Mouse (Mus musculus): Measurements from ENCODE around the gene Olfr694. TPM values are rescaled to one million over a fixed set of nuclear protein-coding genes. Genes with fewer than 3 reads are reported as not detected.
"Not testable (repeated sequence)": the region's sequence is repeated elsewhere in the genome, so short reads cannot be mapped to it uniquely, and the experiment has no call there.

The Olfr694 gene
- not detected in 2 replicates for polyA plus RNA-seq (2015; fragmentation: Nextera tagmentation; extraction: Ambion mirVana)

DNA sequence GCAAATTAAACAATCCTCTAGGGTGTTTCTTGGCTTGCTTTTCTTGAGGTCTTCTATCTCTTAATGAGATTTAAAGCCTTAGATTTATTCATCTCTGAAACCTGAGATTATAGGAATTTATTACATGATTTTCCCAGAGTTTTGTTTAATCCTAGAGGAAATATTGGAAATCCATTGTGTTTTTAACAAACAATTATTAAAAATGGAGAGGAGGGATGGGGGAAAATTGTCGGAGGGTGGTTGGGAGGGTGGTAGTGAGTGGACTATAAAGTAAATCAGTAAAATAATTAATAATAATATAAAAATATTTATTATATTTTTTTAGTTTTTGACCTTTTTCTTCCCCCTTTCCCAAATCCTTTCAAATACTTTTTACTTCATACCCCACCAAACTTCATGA is at the start of gene Olfr694:
Olfr694 (minus strand) TSS at position 101 of the 400 bp plus-strand sequence.
- WGBS, result 77% methylated on average over 1 of the region's 1 CpGs
- Histone ChIP-seq H3K4me3 (replicated peaks) (no peak within 1 kb of the TSS), H3K27me3 (no peaks in the 10 kb centered on the region), H3K4me2 (replicated peaks) (no peak within 1 kb of the TSS), H3K27ac (replicated peaks) (no peak within 1 kb of the TSS), H3K9me3 (replicated peaks) (no peaks in the 10 kb centered on the region), H3K9ac (no peak within 1 kb of the TSS), H3K4me1 (no peaks in the 10 kb centered on the region), H3K36me3 (no peaks in the 10 kb centered on the region)
- ATAC-seq (ENCODE audit: insufficient number of reproducible peaks, low FRiP score, low TSS enrichment, low read depth), result no peak

DNA sequence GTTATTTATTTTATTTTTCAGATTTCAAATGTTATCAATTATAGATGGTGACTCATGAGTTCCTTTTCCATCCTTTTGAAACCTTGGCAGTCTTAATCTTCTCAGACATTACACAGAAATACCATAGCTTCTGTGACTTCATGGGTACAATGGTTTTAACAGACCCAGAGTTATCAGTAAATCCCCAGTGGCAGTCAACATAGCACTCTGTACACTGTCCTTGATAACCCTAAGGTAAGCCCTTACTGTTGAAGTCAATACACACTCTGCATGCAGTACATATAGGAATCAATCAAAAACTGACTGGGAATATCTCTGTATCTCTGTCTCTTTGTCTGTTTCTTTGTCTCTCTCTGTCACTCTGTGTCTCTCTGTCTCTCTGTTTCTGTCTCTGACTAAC is 45.4 kb upstream of the Olfr694 start:
- no peak for ATAC-seq (ENCODE audit: insufficient number of reproducible peaks, low FRiP score, low TSS enrichment, low read depth)
- H3K9ac ChIP-seq, result no peak overlapping the region
- H3K9me3 ChIP-seq (replicated peaks), result no peaks in the 10 kb centered on the region
- no peak overlapping the region for H3K4me2 ChIP-seq (replicated peaks)
- H3K36me3 ChIP-seq, result no peaks in the 10 kb centered on the region
- no peak overlapping the region for H3K27ac ChIP-seq (replicated peaks)
- H3K27me3 ChIP-seq, result no peaks in the 10 kb centered on the region
- no peaks in the 10 kb centered on the region for H3K4me1 ChIP-seq
- no peak overlapping the region for H3K4me3 ChIP-seq (replicated peaks)

DNA sequence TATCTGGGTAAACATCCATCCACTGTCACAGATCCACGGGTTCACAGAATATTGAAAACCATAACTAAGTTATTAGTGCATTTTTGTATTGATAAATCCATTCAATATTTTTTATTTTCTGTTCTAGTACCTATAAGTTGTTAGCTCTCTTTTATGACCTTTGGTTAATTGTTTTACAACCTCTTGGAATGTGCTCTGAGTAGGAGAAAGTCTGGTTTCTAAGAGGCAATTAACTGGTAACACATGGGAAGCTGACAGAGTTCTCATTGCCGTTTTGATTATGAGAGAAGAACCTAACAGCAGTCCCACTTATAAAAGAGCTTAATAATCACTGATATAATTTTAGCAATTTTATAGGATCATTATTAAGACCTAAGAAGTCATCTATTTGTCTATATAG is 42.1 kb upstream of the Olfr694 start:
- Histone ChIP-seq H3K4me2 (replicated peaks) (no peak overlapping the region), H3K9ac (no peak overlapping the region), H3K27ac (replicated peaks) (no peak overlapping the region), H3K27me3 (no peaks in the 10 kb centered on the region), H3K4me1 (no peaks in the 10 kb centered on the region), H3K9me3 (replicated peaks) (no peaks in the 10 kb centered on the region), H3K4me3 (replicated peaks) (no peak overlapping the region), H3K36me3 (no peaks in the 10 kb centered on the region)
- ATAC-seq (ENCODE audit: insufficient number of reproducible peaks, low FRiP score, low TSS enrichment, low read depth), result no peak
- WGBS, result 65% methylated on average over 2 of the region's 2 CpGs

DNA sequence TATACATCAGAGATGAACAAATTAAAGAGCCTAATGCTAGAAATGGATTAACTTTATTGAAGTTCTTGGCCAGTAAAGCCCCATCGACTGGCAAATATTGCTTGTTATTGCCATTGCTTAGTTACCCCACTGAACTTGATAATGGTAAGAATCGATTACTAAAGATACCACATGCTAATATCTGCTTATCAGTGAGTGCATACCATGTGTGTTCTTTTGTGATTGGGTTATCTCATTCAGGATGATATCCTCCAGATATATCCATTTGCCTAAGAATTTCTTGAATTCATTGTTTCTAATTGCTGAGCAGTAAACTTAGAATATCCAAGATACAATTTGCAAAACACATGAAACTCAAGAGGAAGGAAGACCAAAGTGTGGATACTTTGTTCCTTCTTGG is 34.0 kb upstream of the Olfr694 start:
- H3K4me3 ChIP-seq (replicated peaks); H3K36me3 ChIP-seq; H3K27me3 ChIP-seq; H3K4me1 ChIP-seq; ATAC-seq (ENCODE audit: insufficient number of reproducible peaks, low FRiP score, low TSS enrichment, low read depth); H3K4me2 ChIP-seq (replicated peaks); H3K27ac ChIP-seq (replicated peaks); H3K9ac ChIP-seq; H3K9me3 ChIP-seq (replicated peaks): not testable (repeated sequence)
- WGBS, result 83% methylated on average over 2 of the region's 2 CpGs

DNA sequence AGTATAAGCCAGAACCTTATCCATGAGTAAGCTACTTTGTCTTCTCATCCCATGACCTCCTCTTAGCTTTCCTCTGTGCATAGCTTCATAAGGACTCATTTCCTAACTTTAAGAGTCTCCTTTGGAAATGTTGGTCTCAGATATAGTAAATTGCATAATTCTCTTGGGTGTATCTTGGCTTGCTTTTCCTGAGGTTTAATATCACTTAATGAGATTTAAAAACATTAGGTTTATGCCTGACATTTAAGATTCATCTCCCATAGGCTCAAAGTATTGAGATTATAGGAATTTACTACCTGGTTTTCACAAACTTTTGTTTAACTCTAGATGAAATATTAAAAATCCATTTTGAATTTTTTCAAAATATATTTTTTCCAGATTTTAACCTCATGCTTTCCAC is 24.7 kb upstream of the Olfr694 start, which contains the start of gene Olfr695:
Olfr695 (minus strand) TSS at position 101 of the 400 bp plus-strand sequence.
- H3K9me3 ChIP-seq (replicated peaks), result no peaks in the 10 kb centered on the region
- H3K36me3 ChIP-seq, result no peaks in the 10 kb centered on the region
- no peaks in the 10 kb centered on the region for H3K27me3 ChIP-seq
- no peak for ATAC-seq (ENCODE audit: insufficient number of reproducible peaks, low FRiP score, low TSS enrichment, low read depth)
- no peak within 1 kb of the TSS for H3K27ac ChIP-seq (replicated peaks)
- H3K4me1 ChIP-seq, result no peaks in the 10 kb centered on the region
- H3K9ac ChIP-seq, result no peak within 1 kb of the TSS
- H3K4me2 ChIP-seq (replicated peaks), result no peak within 1 kb of the TSS
- H3K4me3 ChIP-seq (replicated peaks), result no peak within 1 kb of the TSS

DNA sequence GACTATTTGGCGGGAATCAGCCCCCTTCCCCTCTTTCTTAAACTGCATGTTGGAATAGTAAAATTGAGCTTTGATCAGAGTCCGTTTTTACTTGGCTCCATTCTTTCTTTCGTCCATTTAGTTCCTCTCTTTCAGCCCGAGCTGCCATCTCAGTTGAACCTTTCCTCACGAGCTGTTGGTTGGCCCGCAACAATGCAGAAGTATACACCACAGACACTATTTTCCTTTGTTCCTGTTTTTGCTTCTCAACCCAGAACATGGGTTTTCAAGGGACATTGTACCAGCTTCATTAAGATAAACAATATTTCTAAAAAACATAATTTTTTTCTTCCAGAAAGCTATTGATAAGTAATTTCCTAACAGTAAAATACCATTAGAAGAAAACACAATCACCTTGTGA is 19.8 kb upstream of the Olfr694 start:
- no peak overlapping the region for H3K4me2 ChIP-seq (replicated peaks)
- no peak overlapping the region for H3K27ac ChIP-seq (replicated peaks)
- H3K36me3 ChIP-seq, result no peaks in the 10 kb centered on the region
- H3K27me3 ChIP-seq, result no peaks in the 10 kb centered on the region
- no peaks in the 10 kb centered on the region for H3K4me1 ChIP-seq
- no peak overlapping the region for H3K4me3 ChIP-seq (replicated peaks)
- no peaks in the 10 kb centered on the region for H3K9me3 ChIP-seq (replicated peaks)
- H3K9ac ChIP-seq, result no peak overlapping the region
- WGBS, result 90% methylated on average over 6 of the region's 6 CpGs
- ATAC-seq (ENCODE audit: insufficient number of reproducible peaks, low FRiP score, low TSS enrichment, low read depth), result no peak

DNA sequence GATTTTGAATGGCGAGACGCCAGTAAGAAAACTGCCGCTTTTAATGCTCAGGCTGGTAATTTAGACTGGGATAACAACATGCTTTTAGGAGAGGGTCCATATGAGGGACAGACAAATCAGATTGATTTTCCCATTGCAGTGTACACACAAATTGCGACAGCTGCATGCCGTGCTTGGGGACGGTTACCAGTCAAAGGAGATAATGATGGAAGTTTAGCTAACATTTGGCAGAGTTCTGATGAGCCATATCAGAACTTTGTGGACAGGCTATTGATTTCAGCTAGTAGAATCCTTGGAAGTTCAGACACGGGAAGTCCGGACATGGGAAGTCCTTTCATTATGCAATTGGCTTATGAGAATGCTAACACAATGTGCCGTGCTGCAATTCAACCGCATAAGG is 16.1 kb upstream of the Olfr694 start:
- ATAC-seq (ENCODE audit: insufficient number of reproducible peaks, low FRiP score, low TSS enrichment, low read depth); H3K27me3 ChIP-seq; H3K4me2 ChIP-seq (replicated peaks); H3K36me3 ChIP-seq; H3K4me3 ChIP-seq (replicated peaks); H3K9me3 ChIP-seq (replicated peaks); H3K27ac ChIP-seq (replicated peaks); H3K4me1 ChIP-seq; H3K9ac ChIP-seq: not testable (repeated sequence)
- 92% methylated on average over 10 of the region's 10 CpGs for WGBS

DNA sequence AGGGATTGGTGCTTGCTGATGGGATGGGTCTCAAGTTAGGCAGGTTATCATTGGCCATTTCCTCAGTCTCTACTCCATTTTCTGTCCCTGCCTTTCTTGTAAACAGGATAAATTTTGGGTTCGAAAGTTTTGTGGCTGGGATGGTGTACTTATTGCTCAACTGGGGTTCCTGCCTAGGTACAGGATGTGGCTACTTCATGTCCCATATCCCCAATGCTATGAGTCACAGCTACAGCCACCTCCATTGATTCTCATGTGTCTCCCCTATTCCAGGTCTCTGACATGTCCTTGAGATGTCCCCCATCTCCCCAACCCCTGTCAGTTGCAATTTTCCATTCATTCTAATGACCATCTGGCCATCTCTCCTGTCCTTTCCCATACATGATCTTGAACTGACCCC is 5.3 kb upstream of the Olfr694 start:
- 70% methylated on average over 1 of the region's 1 CpGs for WGBS
- H3K9ac ChIP-seq, result no peak overlapping the region
- H3K4me1 ChIP-seq, result no peaks in the 10 kb centered on the region
- no peaks in the 10 kb centered on the region for H3K27me3 ChIP-seq
- ATAC-seq (ENCODE audit: insufficient number of reproducible peaks, low FRiP score, low TSS enrichment, low read depth), result no peak
- H3K27ac ChIP-seq (replicated peaks), result no peak overlapping the region
- H3K9me3 ChIP-seq (replicated peaks), result peaks cover 6% of the 10 kb centered on the region; the same call in 1 of the 2 replicates
- H3K4me3 ChIP-seq (replicated peaks), result no peak overlapping the region
- H3K36me3 ChIP-seq, result no peaks in the 10 kb centered on the region
- no peak overlapping the region for H3K4me2 ChIP-seq (replicated peaks)

GRCm38 (mm10) chr7:106692976-106693375 is 1.4 kb upstream of the Olfr694 start:
- no peak overlapping the region for H3K27ac ChIP-seq (replicated peaks)
- H3K36me3 ChIP-seq, result no peaks in the 10 kb centered on the region
- H3K9ac ChIP-seq, result no peak overlapping the region
- no peaks in the 10 kb centered on the region for H3K9me3 ChIP-seq (replicated peaks)
- WGBS, result 81% methylated on average over 3 of the region's 3 CpGs
- no peak overlapping the region for H3K4me3 ChIP-seq (replicated peaks)
- no peak for ATAC-seq (ENCODE audit: insufficient number of reproducible peaks, low FRiP score, low TSS enrichment, low read depth)
- H3K4me1 ChIP-seq, result no peaks in the 10 kb centered on the region
- no peaks in the 10 kb centered on the region for H3K27me3 ChIP-seq
- H3K4me2 ChIP-seq (replicated peaks), result no peak overlapping the region

- 85% methylated on average over 2 of the region's 2 CpGs for WGBS
- no peak overlapping the region for H3K9ac ChIP-seq
- ATAC-seq (ENCODE audit: insufficient number of reproducible peaks, low FRiP score, low TSS enrichment, low read depth), result no peak
- H3K27me3 ChIP-seq, result no peaks in the 10 kb centered on the region
- no peaks in the 10 kb centered on the region for H3K9me3 ChIP-seq (replicated peaks)
- no peaks in the 10 kb centered on the region for H3K36me3 ChIP-seq
- no peak overlapping the region for H3K4me3 ChIP-seq (replicated peaks)
- H3K4me1 ChIP-seq, result no peaks in the 10 kb centered on the region
- no peak overlapping the region for H3K4me2 ChIP-seq (replicated peaks)
- H3K27ac ChIP-seq (replicated peaks), result no peak overlapping the region
Observed at GRCm38 (mm10) chr7:106685382-106685781, 6.2 kb downstream of the Olfr694 start.

GRCm38 (mm10) chr7:106680484-106680883 is 11.1 kb downstream of the Olfr694 start, which contains the start of gene Olfr693:
Olfr693 (minus strand) TSS chr7:106680584.
- Histone ChIP-seq H3K9me3 (replicated peaks) (no peaks in the 10 kb centered on the region), H3K4me1 (no peaks in the 10 kb centered on the region), H3K9ac (no peak within 1 kb of the TSS), H3K27ac (replicated peaks) (no peak within 1 kb of the TSS), H3K4me2 (replicated peaks) (no peak within 1 kb of the TSS), H3K4me3 (replicated peaks) (no peak within 1 kb of the TSS), H3K36me3 (no peaks in the 10 kb centered on the region), H3K27me3 (no peaks in the 10 kb centered on the region)
- no peak for ATAC-seq (ENCODE audit: insufficient number of reproducible peaks, low FRiP score, low TSS enrichment, low read depth)

- H3K4me3 ChIP-seq (replicated peaks), result no peak overlapping the region
- no peaks in the 10 kb centered on the region for H3K9me3 ChIP-seq (replicated peaks)
- H3K9ac ChIP-seq, result no peak overlapping the region
- H3K4me2 ChIP-seq (replicated peaks), result no peak overlapping the region
- H3K27ac ChIP-seq (replicated peaks), result no peak overlapping the region
- no peaks in the 10 kb centered on the region for H3K4me1 ChIP-seq
- no peaks in the 10 kb centered on the region for H3K27me3 ChIP-seq
- no peak for ATAC-seq (ENCODE audit: insufficient number of reproducible peaks, low FRiP score, low TSS enrichment, low read depth)
- no peaks in the 10 kb centered on the region for H3K36me3 ChIP-seq
Observed at GRCm38 (mm10) chr7:106652344-106652652, 39.3 kb downstream of the Olfr694 start.

Data from embryonic facial prominence, embryonic 15.5 days (tissue).